Mouse (Mus musculus): ENCODE measurements around the gene Lin7a.

Gene Lin7a

DNA sequence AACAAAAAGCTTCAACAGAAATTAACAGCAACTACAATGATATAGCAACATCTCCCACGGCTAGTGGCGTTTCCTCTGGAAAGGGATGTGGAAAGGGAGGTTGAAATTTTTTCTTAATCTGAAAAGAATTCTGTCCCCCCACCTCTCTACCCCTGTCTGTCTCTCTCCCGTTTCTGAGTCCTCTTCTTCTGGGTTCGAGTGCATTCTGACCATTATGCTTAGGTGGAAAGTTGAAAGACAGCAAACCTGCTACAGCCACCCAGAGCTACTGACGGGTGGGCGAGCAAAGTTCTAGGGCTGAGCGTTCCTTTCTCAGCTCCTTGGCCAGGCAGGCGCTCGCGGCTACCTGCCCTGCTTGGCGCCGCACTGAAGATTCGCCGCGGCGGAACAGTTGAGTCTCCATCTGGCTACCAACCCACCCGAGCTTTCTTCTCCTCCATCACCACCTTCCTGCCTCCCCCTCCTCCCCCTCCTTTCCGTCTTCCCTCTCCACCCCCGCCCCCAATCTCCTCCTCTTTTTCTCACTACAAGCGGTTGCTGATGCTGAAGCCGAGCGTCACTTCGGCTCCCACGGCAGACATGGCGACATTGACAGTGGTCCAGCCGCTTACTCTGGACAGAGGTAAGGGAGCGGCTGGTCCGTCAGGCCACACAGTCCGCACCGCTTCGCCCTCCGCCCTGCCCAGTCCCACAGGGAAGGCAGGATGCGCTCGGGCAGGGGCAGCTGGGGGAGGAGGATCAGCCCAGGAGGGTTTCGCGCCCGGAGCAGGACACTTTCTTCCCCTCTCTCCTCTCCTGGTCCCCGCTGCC lies at the start of gene Lin7a:
TSS of gene Lin7a (plus strand) at position 366 of the 810 bp plus-strand sequence.
- no peak for DNase-seq (ENCODE audit: low spot score in 2 of 2)

- no peak for DNase-seq (ENCODE audit: low spot score in 2 of 2)
Measured at GRCm38 (mm10) chr10:107221726-107222125, 49.8 kb upstream of the Lin7a start.

- DNase-seq (ENCODE audit: low spot score in 2 of 2): no peak
Measured at GRCm38 (mm10) chr10:107222406-107223185, 48.9 kb upstream of the Lin7a start.

GRCm38 (mm10) chr10:107223186-107223440 lies 48.4 kb upstream of the Lin7a start:
- DNase-seq (ENCODE audit: low spot score in 2 of 2): no peak

GRCm38 (mm10) chr10:107223821-107224220 lies 47.7 kb upstream of the Lin7a start:
- no peak for DNase-seq (ENCODE audit: low spot score in 2 of 2)

- DNase-seq (ENCODE audit: low spot score in 2 of 2): no peak
Measured at GRCm38 (mm10) chr10:107224596-107225330, 46.7 kb upstream of the Lin7a start.

DNA sequence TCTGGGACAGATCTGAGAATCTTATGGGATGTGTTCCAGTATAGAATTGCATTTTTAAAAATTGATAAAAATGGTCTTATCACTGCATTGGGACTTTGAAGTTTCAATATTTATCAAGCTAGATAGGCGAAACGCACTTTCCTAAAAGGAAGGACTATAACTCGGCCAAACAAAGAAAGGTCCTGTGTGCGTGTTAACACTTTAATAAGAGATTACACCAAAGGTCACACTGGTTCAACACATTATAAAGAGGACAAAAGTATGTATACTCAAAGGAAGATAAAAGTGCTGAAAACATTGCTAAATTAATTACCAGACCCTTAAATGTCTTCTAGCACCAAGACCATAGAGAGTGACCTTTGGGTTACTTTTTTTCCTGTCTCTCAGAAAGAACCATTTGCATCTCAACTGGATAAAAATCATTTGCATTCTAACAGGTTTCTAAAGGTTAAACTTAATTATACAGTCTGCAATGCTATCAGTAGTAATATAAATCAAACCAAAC lies 46.1 kb upstream of the Lin7a start:
- no peak for DNase-seq (ENCODE audit: low spot score in 2 of 2)

DNA sequence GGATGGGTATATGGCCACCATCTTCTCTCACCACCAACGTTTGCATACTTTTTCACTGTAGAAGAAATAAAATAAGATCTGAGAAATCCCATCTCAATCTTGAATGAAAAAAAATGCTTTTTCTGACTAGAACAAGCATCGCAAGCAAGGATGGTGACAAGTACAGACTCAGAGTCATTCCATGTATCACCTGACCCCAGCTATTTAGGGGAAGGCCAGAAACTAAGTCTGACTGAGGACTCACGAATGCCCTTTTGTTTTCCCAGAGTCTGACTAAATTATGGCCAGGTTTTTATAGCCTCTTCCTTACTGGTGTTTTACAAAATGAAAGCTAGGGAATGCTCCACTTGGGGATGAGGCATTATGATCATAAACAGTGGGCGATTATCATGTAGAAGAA lies 45.6 kb upstream of the Lin7a start:
- no peak for DNase-seq (ENCODE audit: low spot score in 2 of 2)

- DNase-seq (ENCODE audit: low spot score in 2 of 2): no peak
Measured at GRCm38 (mm10) chr10:107227901-107228300, 43.6 kb upstream of the Lin7a start.

GRCm38 (mm10) chr10:107228776-107229175 lies 42.7 kb upstream of the Lin7a start:
- DNase-seq (ENCODE audit: low spot score in 2 of 2): no peak

DNA sequence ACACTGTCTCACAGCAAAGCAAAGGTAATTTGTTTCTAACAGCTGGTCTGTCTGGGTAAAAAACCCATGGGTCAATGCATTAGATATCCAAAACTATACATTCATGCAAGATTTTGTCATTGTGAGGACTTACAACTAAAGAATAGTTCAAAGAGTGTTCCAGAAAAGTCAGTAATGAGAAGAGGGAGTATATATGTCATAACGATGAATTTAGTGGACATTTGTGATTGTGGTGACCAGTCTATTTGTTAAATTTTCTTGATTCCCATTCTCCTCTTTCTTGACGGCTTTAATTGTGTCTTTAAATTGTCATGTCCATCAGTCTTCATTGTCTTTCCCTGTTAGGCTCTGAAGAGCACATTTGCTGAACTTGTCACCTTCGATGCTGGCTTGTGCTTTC lies 42.1 kb upstream of the Lin7a start:
- no peak for DNase-seq (ENCODE audit: low spot score in 2 of 2)

GRCm38 (mm10) chr10:107230081-107230850 lies 41.2 kb upstream of the Lin7a start:
- DNase-seq (ENCODE audit: low spot score in 2 of 2): no peak

DNA sequence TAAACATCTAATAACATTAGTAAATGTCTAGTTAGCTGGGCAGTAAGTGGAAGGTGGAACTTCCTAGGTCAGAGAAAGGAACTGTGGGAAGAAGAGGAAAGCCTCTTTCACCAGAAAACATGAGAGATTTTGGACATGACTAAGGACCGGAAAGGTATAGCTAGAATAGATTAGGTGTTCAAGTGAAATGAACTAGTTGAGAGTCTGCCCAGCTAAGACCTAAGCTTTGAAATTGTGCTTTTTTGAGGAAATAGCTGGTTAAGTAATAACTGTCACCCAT lies 40.7 kb upstream of the Lin7a start:
- DNase-seq (ENCODE audit: low spot score in 2 of 2): no peak

- DNase-seq (ENCODE audit: low spot score in 2 of 2): no peak
Measured at GRCm38 (mm10) chr10:107231421-107232010, 40.0 kb upstream of the Lin7a start.

- DNase-seq (ENCODE audit: low spot score in 2 of 2): no peak
Measured at GRCm38 (mm10) chr10:107232491-107233110, 38.9 kb upstream of the Lin7a start.

GRCm38 (mm10) chr10:107233221-107233620 lies 38.3 kb upstream of the Lin7a start:
- DNase-seq (ENCODE audit: low spot score in 2 of 2): no peak

- DNase-seq (ENCODE audit: low spot score in 2 of 2): no peak
Measured at GRCm38 (mm10) chr10:107233825-107234224, 37.7 kb upstream of the Lin7a start.

- no peak for DNase-seq (ENCODE audit: low spot score in 2 of 2)
Measured at GRCm38 (mm10) chr10:107234421-107235400, 36.8 kb upstream of the Lin7a start.

DNA sequence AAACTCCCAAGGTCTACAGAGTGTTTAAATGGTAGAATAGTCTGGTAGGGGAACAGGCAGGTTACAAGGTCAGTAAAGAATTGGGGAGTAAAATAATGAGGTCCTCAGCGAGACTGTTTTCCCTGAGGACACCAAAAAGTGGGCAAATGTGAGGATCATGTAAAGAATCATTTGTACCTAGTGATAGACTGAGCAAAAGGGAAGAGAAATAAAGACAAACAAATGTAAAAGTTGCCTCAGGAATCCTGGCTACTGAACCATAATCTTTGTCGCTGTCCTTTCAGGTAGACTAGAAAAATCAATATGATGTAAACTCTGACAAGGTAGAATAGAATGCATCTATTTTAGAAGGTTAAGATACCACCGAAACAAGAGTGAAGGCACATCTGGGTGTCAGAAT lies 36.0 kb upstream of the Lin7a start:
- no peak for DNase-seq (ENCODE audit: low spot score in 2 of 2)

- no peak for DNase-seq (ENCODE audit: low spot score in 2 of 2)
Measured at GRCm38 (mm10) chr10:107236211-107236610, 35.3 kb upstream of the Lin7a start.

All from spleen, postnatal 36 days (tissue).